Mouse (Mus musculus) stomach, embryonic 15.5 days (tissue): ENCODE results near the gene Adamts17. TPM values are rescaled to one million over a fixed set of nuclear protein-coding genes. Genes with fewer than 3 reads are reported as not detected.

Experiments used
- ATAC-seq: fragments of 200-750 bp; cut with Nextera tagmentation; 2 replicates; pipeline ENCODE4 v1.8.0; 2017; ENCODE audit warnings: low read depth, moderate number of reproducible peaks, moderate TSS enrichment; ENCODE audit not compliant: insufficient read depth, low FRiP score
- H3K27ac ChIP-seq: fragments of 300-500 bp; sonication (generic); 2 replicates; pipeline ENCODE4 v1.5.1; 2015; ENCODE audit warnings: mild to moderate bottlenecking, inconsistent platforms
- H3K27me3 ChIP-seq: fragments of 300-500 bp; sonication (generic); replicated peaks from 2 replicates; pipeline ENCODE4 v1.6.1; 2015; ENCODE audit warnings: inconsistent platforms
- H3K36me3 ChIP-seq: fragments of 300-500 bp; sonication (generic); 2 replicates; pipeline ENCODE4 v1.6.1; 2015; ENCODE audit warnings: inconsistent platforms
- H3K4me1 ChIP-seq: fragments of 300-500 bp; sonication (generic); 2 replicates; pipeline ENCODE4 v1.6.1; 2015; ENCODE audit warnings: inconsistent platforms
- H3K4me2 ChIP-seq: fragments of 300-500 bp; sonication (generic); 2 replicates; pipeline ENCODE4 v1.6.1; 2015; ENCODE audit warnings: mild to moderate bottlenecking, inconsistent platforms
- H3K4me3 ChIP-seq: fragments of 300-500 bp; sonication (generic); replicated peaks from 2 replicates; pipeline ENCODE4 v1.5.1; 2015; ENCODE audit warnings: inconsistent platforms
- H3K9ac ChIP-seq: fragments of 300-500 bp; sonication (generic); 2 replicates; pipeline ENCODE4 v1.6.1; 2015; ENCODE audit warnings: inconsistent platforms
- H3K9me3 ChIP-seq: fragments of 300-500 bp; sonication (generic); 2 replicates; pipeline ENCODE4 v1.6.1; 2016; ENCODE audit warnings: inconsistent platforms
- WGBS: fragments of 180-500 bp; shearing (Covaris S2); methylation state at CpG from one replicate; pipeline ENCODE4 v1.1.7; 2015; 5-methylcytosine and 5-hydroxymethylcytosine counted together
- polyA plus RNA-seq: library from polyadenylated mRNA; unstranded; fragments of >200 nt; fragmentation: Nextera tagmentation; extraction: Ambion mirVana; gene quantifications from 2 replicates; pipeline ENCODE4 v1.2.1, GENCODE M21; 2015

Adamts17 gene
- 5.2 and 5.6 TPM in 2 replicates for polyA plus RNA-seq

DNA sequence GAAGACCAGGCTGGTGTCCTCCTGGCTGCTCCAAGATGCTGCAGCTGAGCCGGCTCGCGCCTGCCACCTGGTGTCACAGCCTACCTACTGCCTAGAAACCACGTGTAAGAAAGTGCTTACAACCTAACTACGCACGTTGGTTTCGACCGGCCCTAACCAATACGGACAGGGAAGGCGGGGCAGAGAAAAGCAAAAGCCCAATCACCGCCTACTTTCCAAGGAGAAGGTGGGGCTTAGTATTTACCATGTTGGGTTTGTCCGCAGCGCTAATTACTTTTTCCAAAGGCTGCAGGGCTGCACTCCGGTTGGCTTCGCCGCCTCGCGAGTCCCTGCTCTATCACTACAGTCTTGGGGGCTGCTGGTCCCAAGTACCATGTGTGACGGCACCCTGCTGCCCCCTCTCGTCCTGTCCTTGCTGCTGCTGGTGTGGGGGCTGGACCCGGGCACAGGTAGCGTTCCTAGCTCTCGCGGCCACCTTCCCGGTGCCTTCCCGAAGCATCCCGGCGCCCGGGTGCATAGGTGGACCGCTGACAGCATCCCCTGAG, at the start of gene Adamts17:
TSS of gene Adamts17 (plus strand) at position 273 of the 545 bp plus-strand sequence.
- under 1% methylated on average over 30 of the region's 30 CpGs for WGBS
- no peaks in the 10 kb centered on the region for H3K36me3 ChIP-seq
- H3K27me3 ChIP-seq = no peaks in the 10 kb centered on the region
- H3K4me2 ChIP-seq = peak within 1 kb of the TSS; percentile 97
- peaks cover 26% of the 10 kb centered on the region for H3K4me1 ChIP-seq
- H3K27ac ChIP-seq = peak within 1 kb of the TSS; percentile 72
- ATAC-seq = peak; percentile 95
- H3K9ac ChIP-seq = peak within 1 kb of the TSS; percentile 4
- no peaks in the 10 kb centered on the region for H3K9me3 ChIP-seq
- peak within 1 kb of the TSS; percentile 56 for H3K4me3 ChIP-seq

DNA sequence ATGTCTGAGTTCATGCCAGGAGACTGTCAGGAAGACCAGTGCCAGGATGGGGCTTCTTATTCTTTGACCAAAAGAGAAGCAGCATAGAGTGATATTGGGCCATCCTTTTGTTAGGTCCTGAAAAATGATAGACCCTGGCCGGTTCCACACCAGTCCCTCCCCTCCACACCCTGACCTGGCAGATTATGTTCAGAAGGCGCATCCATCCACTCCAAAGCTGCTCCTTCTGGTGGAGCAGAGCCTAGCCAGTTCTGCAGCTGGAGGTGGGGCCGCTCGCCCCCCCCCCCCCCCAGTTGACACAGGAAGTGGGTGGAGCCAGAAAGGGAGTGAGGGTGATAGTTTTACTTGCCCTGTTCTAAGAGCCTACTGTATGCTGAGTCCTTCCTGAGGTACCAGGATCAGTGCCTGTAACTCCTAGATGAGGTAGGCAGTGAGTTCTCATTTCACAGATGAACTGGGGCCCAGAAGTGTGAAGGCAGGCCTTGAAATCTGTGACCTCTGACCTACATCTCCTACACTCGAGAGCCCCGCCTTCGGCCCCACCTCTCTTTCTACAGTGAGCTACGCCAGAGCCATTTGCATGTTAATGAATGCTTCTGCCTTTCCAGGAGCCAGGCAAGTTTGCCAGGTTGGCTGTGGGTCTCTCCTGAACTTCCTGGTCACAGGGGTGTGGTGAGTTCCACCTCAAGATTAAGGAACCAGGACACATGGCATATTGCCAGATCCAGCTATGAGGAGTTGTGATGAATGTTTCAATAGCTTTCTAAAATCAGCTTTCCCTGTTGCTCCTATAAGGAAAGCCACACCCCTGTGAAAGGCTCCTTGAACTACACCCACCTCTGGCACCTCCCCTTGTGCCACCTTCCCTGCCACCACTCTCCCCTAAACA, 49.4 kb upstream of the Adamts17 start:
- H3K4me2 ChIP-seq = no peak overlapping the region
- H3K9ac ChIP-seq = no peak overlapping the region
- H3K27me3 ChIP-seq = no peaks in the 10 kb centered on the region
- peak; percentile 81 for ATAC-seq
- no peak overlapping the region for H3K4me3 ChIP-seq
- H3K27ac ChIP-seq = peak overlapping the region; percentile 45
- WGBS = 34% methylated on average over 8 of the region's 8 CpGs
- peaks cover 18% of the 10 kb centered on the region; the same call in 1 of the 2 replicates for H3K4me1 ChIP-seq
- no peaks in the 10 kb centered on the region for H3K9me3 ChIP-seq
- 0 out of 2 replicates have a peak, but pooled peaks cover 2% of the 10 kb centered on the region for H3K36me3 ChIP-seq

DNA sequence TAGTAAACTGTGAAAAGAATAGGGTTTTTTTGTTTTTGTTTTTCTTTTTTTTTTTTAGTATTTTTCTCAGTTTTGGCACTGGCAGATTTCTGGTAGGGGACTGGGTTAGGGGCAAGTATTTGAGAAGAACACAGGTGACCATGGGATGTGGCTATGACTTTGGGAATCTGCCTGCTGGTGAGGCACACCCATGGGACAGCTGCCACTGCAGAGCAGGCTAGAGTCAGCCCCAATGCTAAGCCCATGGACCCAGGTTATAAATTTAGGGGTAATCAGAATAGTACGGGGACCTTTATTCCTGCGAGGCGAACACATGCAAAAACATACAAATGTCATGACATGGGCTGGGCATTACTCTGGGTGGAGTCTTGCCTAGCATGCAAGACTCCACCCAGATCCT, 48.5 kb upstream of the Adamts17 start:
- Histone ChIP-seq H3K27ac (peak overlapping the region; percentile 45; the same call in 1 of the 2 replicates), H3K4me2 (no peak overlapping the region), H3K36me3 (0 out of 2 replicates have a peak, but pooled peaks cover 2% of the 10 kb centered on the region), H3K4me3 (no peak overlapping the region), H3K9ac (no peak overlapping the region), H3K9me3 (no peaks in the 10 kb centered on the region), H3K4me1 (peaks cover 18% of the 10 kb centered on the region; the same call in 1 of the 2 replicates), H3K27me3 (no peaks in the 10 kb centered on the region)
- ATAC-seq = no peak
- WGBS = 93% methylated on average over 3 of the region's 3 CpGs

DNA sequence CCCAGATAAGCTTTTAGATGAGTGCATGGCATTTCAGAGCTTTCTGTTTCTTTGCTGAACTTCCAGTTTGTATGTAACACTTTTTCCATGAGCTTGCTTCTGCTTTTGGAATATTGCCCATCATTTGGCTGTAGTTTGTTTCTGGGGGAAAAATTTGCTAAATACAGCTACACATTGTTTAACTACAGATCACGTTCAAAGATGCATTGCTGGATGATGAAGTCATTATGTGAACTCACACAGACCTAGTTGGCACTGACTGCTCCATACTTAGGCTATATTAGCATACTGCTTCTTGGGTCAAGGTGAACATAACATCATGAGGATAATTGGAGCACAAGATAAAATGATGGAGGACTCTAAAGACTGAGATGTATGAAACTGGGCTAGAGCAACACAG, 42.6 kb upstream of the Adamts17 start:
- H3K36me3 ChIP-seq = 0 out of 2 replicates have a peak, but pooled peaks cover 2% of the 10 kb centered on the region
- WGBS = 13% methylated on average over 1 of the region's 1 CpGs
- H3K4me3 ChIP-seq = no peak overlapping the region
- no peaks in the 10 kb centered on the region for H3K27me3 ChIP-seq
- no peaks in the 10 kb centered on the region for H3K9me3 ChIP-seq
- H3K4me1 ChIP-seq = no peaks in the 10 kb centered on the region
- no peak overlapping the region for H3K9ac ChIP-seq
- H3K27ac ChIP-seq = peak overlapping the region; percentile 61; the same call in 1 of the 2 replicates
- H3K4me2 ChIP-seq = no peak overlapping the region
- ATAC-seq = no peak

DNA sequence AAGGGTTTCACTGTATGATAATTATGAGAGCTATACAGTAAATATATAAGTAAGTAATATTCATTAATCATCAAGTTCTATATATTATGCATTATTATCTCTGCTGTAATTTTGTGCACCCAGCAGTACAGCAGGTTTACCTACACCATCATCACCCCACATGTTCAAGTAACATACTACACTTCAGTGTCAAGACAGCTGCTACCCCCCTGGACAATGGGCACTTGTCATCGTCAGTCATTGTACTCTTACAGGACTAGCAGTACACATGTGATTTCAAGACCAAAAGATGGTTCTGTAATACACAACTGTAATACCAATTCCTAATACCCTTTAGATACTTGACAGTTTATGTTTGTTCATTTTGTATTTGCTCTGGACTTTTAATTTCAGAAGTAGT, 42.2 kb upstream of the Adamts17 start:
- Histone ChIP-seq H3K27me3 (no peaks in the 10 kb centered on the region), H3K9me3 (no peaks in the 10 kb centered on the region), H3K4me2 (no peak overlapping the region), H3K36me3 (0 out of 2 replicates have a peak, but pooled peaks cover 2% of the 10 kb centered on the region), H3K27ac (no peak overlapping the region), H3K9ac (no peak overlapping the region), H3K4me3 (no peak overlapping the region), H3K4me1 (no peaks in the 10 kb centered on the region)
- ATAC-seq = no peak
- WGBS = 89% methylated on average over 1 of the region's 1 CpGs

DNA sequence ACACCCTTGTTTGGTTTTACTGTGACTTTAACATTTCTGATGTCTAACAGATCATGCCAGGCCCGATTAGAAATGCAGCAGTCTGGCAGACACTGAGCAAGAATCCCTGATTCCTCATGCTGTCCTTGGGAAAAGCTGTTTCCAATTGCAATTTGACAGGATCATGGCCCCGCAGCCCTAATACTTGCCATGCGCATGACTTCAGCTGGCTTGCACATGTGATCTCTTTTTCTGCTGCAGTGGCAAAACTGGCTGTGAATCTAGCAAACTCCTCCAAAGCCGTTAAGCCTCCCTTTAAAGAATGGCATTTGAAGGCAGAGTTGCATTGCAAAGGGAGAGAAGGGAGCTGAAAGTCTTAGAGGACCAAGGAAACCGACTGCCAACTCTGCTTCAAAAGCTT, 40.7 kb upstream of the Adamts17 start:
- no peaks in the 10 kb centered on the region for H3K4me1 ChIP-seq
- 46% methylated on average over 5 of the region's 5 CpGs for WGBS
- no peaks in the 10 kb centered on the region for H3K27me3 ChIP-seq
- H3K9ac ChIP-seq = no peak overlapping the region
- H3K4me3 ChIP-seq = no peak overlapping the region
- H3K4me2 ChIP-seq = no peak overlapping the region
- H3K27ac ChIP-seq = peak overlapping the region; percentile 27; the same call in 1 of the 2 replicates
- no peak for ATAC-seq
- H3K36me3 ChIP-seq = 0 out of 2 replicates have a peak, but pooled peaks cover 2% of the 10 kb centered on the region
- no peaks in the 10 kb centered on the region for H3K9me3 ChIP-seq

DNA sequence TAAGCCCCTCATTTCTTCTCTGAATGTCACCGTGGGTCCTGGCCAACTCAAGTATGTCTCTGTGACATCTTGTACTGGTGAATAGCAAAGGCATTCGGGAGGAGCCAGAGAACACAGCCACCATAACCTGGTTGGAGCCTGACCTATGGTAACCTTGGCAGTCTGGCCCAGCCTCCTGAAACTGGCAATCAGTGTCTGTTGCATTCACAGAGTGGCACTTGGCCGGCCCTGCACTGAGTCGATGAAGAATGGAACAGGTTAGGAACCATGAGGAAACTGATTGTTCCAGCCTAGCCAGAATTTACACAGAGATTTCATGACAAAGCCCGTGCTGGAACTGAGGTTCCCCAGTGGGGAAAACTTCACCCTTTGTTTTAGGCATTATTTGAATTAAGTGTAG, 38.8 kb upstream of the Adamts17 start:
- Histone ChIP-seq H3K4me3 (no peak overlapping the region), H3K9ac (no peak overlapping the region), H3K27ac (no peak overlapping the region), H3K27me3 (no peaks in the 10 kb centered on the region), H3K9me3 (no peaks in the 10 kb centered on the region), H3K36me3 (no peaks in the 10 kb centered on the region), H3K4me2 (no peak overlapping the region), H3K4me1 (no peaks in the 10 kb centered on the region)
- no peak for ATAC-seq
- 50% methylated on average over 5 of the region's 5 CpGs for WGBS

DNA sequence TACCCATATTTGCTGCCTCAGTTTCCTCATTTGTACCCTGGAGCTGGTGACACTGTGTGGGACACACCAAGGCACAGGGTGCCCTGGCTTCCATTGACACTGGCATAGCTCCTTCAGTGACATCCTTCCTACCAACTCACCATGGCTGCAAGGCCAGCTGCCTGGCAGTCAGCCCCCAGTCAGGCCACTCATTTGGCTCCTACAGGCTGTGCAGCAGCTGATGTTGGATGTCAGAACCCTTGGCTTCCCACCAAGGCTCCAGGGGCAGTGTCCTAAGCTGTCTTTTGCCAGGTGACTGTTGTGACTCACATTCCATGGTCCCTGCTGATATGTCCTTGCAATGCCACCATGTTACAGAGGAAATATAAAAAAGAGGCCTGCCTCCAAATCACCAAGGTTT, 37.8 kb upstream of the Adamts17 start:
- H3K9me3 ChIP-seq = no peaks in the 10 kb centered on the region
- no peak overlapping the region for H3K4me2 ChIP-seq
- no peaks in the 10 kb centered on the region for H3K4me1 ChIP-seq
- H3K4me3 ChIP-seq = no peak overlapping the region
- H3K36me3 ChIP-seq = no peaks in the 10 kb centered on the region
- no peak overlapping the region for H3K27ac ChIP-seq
- no peak overlapping the region for H3K9ac ChIP-seq
- no peak for ATAC-seq
- H3K27me3 ChIP-seq = no peaks in the 10 kb centered on the region

DNA sequence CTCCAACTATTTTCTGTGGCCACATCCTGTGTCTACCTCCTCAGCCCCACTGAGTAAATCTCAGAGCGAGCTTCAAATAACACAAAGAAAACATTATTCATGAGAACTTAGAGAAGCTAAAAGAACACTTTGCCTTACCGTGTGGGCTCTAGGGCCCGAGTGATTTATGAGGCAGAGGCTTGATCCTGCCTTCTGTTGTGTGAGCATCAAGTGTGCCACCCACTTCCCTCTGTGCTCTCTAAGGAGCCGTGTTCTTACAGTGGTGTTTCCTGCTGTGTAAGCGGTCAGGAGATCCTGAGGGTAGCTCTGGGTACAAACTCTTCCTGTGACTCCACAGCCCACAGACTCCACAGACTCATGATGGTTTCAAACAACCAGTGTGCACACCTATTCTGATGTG, 35.7 kb upstream of the Adamts17 start:
- Histone ChIP-seq H3K27ac (no peak overlapping the region), H3K4me3 (no peak overlapping the region), H3K9ac (no peak overlapping the region), H3K36me3 (no peaks in the 10 kb centered on the region), H3K9me3 (no peaks in the 10 kb centered on the region), H3K4me1 (no peaks in the 10 kb centered on the region), H3K27me3 (no peaks in the 10 kb centered on the region), H3K4me2 (no peak overlapping the region)
- ATAC-seq = no peak
- WGBS = 38% methylated on average over 5 of the region's 5 CpGs

DNA sequence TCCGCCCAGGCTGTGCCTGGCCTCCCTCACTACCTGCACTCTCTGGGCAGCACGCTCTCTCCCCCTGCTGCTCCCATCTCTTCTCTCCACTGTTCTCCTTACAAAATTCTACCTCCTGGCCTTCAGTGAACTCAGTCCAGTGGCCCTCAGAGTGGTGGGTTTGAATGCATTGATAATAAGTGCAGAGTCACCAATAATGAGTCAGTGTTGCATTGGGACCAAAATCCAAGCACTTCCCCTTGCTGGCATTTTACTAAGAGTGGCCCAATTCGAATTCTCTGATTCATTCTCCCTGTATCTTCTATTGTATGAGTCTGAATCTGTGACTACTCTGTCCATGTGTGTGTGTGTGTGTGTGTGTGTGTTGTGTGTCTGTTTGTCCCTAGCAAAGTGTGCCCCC, 32.7 kb upstream of the Adamts17 start:
- no peaks in the 10 kb centered on the region for H3K27me3 ChIP-seq
- H3K4me3 ChIP-seq = no peak overlapping the region
- WGBS = 75% methylated on average over 3 of the region's 3 CpGs
- no peaks in the 10 kb centered on the region for H3K9me3 ChIP-seq
- ATAC-seq = no peak
- no peaks in the 10 kb centered on the region for H3K36me3 ChIP-seq
- no peak overlapping the region for H3K9ac ChIP-seq
- H3K4me1 ChIP-seq = no peaks in the 10 kb centered on the region
- H3K4me2 ChIP-seq = no peak overlapping the region
- H3K27ac ChIP-seq = no peak overlapping the region

DNA sequence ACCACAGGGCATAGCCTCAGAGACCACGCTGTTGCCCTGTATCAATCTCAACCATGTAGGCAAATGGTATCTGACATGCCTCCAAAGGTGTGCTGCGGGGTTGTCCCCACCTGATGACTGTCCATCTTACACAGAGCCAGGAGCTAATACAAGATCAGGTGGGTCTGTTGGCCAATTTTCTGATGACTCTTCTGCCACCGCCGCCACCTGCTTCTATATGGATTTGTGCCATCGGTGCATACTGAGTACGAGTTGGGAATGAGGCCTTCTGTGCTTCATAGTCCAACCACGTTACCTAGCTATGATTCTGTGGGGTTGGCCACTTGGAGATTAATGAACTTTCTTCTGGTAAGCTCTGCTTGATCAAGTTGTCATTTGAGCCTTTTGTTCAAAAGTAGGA, 29.1 kb upstream of the Adamts17 start:
- 91% methylated on average over 7 of the region's 7 CpGs for WGBS
- H3K27me3 ChIP-seq = no peaks in the 10 kb centered on the region
- no peak for ATAC-seq

DNA sequence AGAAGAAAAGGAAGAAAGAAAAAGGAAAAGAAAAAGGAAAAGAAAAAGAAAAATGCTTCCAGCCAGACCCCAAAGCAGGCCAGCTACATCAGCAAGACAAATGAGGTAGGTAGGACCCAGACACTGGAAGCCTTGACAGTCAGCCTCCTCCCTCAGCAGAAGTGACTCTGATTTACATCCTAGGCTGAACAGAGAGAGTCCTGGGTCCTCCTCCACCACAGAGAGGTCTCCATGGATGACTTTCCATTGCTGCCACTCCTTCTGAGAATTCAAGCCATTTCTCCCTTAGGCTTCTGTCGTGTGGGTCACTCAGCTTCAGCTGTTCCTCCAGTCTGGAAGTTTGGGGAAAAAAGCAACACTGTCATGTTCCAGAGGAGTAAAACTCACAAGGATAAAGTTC, 28.2 kb upstream of the Adamts17 start:
- Histone ChIP-seq H3K9ac (no peak overlapping the region), H3K27ac (no peak overlapping the region), H3K36me3 (no peaks in the 10 kb centered on the region), H3K4me3 (no peak overlapping the region), H3K27me3 (no peaks in the 10 kb centered on the region), H3K4me2 (no peak overlapping the region), H3K9me3 (no peaks in the 10 kb centered on the region), H3K4me1 (0 out of 2 replicates have a peak, but pooled peaks cover 2% of the 10 kb centered on the region)
- ATAC-seq = no peak
- WGBS = 74% methylated on average over 1 of the region's 1 CpGs

More for the DNA sequence above, 29.1 kb upstream of the Adamts17 start:
- H3K4me1 ChIP-seq = 0 out of 2 replicates have a peak, but pooled peaks cover 2% of the 10 kb centered on the region
- no peak overlapping the region for H3K27ac ChIP-seq
- no peak overlapping the region for H3K4me2 ChIP-seq
- no peak overlapping the region for H3K9ac ChIP-seq
- no peaks in the 10 kb centered on the region for H3K9me3 ChIP-seq
- no peak overlapping the region for H3K4me3 ChIP-seq
- no peaks in the 10 kb centered on the region for H3K36me3 ChIP-seq
